Mouse (Mus musculus) liver, embryonic 12.5 days (tissue): ENCODE measurements around the gene Sulf2. TPM values are rescaled to one million over a fixed set of nuclear protein-coding genes. Genes with fewer than 3 reads are reported as not detected.

Source experiments
- ATAC-seq: fragments of 200-750 bp; cut with Nextera tagmentation; 2 replicates; pipeline ENCODE4 v1.8.0; 2017; ENCODE audit warnings: moderate number of reproducible peaks, mild to moderate bottlenecking, moderate library complexity
- H3K27ac ChIP-seq: fragments of 300-500 bp; sonication (generic); 2 replicates; pipeline ENCODE4 v1.5.1; 2016; ENCODE audit warnings: mild to moderate bottlenecking
- H3K27me3 ChIP-seq: fragments of 300-500 bp; sonication (generic); replicated peaks from 2 replicates; pipeline ENCODE4 v1.6.1; 2016; ENCODE audit warnings: mild to moderate bottlenecking, moderate library complexity
- H3K36me3 ChIP-seq: fragments of 300-500 bp; sonication (generic); 2 replicates; pipeline ENCODE4 v1.6.1; 2016; ENCODE audit warnings: mild to moderate bottlenecking, moderate library complexity
- H3K4me1 ChIP-seq: fragments of 300-500 bp; sonication (generic); 2 replicates; pipeline ENCODE4 v1.6.1; 2016
- H3K4me2 ChIP-seq: fragments of 300-500 bp; sonication (generic); 2 replicates; pipeline ENCODE4 v1.6.1; 2016; ENCODE audit warnings: mild to moderate bottlenecking, moderate library complexity
- H3K4me3 ChIP-seq: fragments of 300-500 bp; sonication (generic); 2 replicates; pipeline ENCODE4 v1.5.1; 2016; ENCODE audit warnings: mild to moderate bottlenecking, moderate library complexity
- H3K9ac ChIP-seq: fragments of 300-500 bp; sonication (generic); 2 replicates; pipeline ENCODE4 v1.6.1; 2016; ENCODE audit warnings: mild to moderate bottlenecking, moderate library complexity
- H3K9me3 ChIP-seq: fragments of 300-500 bp; sonication (generic); replicated peaks from 2 replicates; pipeline ENCODE4 v1.6.1; 2016; ENCODE audit warnings: mild to moderate bottlenecking, moderate library complexity
- WGBS: fragments of 180-500 bp; shearing (Covaris S2); methylation state at CpG from one replicate; pipeline ENCODE4 v1.1.7; 2016; ENCODE audit not compliant: insufficient replicate concordance; 5-methylcytosine and 5-hydroxymethylcytosine counted together
- polyA plus RNA-seq: library from polyadenylated mRNA; unstranded; fragments of >200 nt; fragmentation: Nextera tagmentation; extraction: Ambion mirVana; gene quantifications from 2 replicates; pipeline ENCODE4 v1.2.1, GENCODE M21; 2016

Sulf2 gene
- polyA plus RNA-seq, 1 experiment from 2014 or later = 7.5 TPM

DNA sequence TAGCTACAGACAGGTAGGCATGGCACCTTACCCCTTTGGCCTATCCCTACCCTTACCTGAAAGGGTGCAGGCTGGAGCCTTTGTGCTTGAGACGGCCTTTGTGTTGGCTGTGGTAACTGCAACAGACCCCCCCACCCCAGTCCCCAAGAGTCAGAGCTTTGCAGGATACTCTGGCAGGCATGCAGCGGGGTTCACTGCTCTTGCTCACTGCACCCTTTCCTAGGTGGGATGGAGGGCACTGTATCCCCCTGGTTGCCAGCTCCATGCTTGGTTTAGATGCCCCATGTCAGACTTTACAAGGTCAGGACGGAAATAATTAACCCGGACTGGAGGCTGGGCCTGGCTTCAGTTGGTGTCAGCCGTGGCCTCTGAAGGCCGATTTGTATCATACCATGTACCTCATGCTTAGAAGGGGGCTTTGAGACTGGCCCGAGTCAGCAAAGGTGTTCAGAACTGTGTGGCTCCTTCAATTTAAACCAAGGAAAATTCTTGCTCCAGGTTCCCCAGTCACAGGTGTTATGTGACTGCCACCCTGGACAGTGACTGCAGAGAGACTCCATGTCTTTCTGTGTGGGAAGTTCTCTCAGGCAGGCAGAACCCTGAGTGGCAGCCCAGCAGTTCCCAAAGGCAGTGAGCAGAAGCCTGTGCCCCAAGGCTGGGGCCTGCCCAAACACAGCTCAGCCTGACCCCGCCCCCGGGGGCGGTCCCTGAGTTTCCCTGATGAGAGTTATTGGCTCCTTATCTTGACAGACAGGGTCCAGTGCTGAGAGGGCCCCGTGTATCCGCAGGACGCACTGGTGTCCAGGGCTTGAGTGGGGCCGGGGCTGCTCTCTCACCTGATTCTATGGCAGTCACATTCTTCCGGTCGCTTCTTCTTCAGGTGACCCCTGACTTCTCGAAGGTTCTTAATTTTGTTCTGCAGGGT lies 75.2 kb downstream of the Sulf2 start:
- no peaks in the 10 kb centered on the region for H3K9me3 ChIP-seq
- no peak overlapping the region for H3K9ac ChIP-seq
- ATAC-seq = peak; percentile 72
- 37% methylated on average over 17 of the region's 17 CpGs for WGBS
- 0 out of 2 replicates have a peak overlapping the region, but pooled peaks have one; percentile 23 for H3K4me3 ChIP-seq
- peaks cover 23% of the 10 kb centered on the region for H3K4me1 ChIP-seq
- H3K27me3 ChIP-seq = no peaks in the 10 kb centered on the region
- no peaks in the 10 kb centered on the region for H3K36me3 ChIP-seq
- peak overlapping the region; percentile 49 for H3K4me2 ChIP-seq
- no peak overlapping the region for H3K27ac ChIP-seq

- Histone ChIP-seq H3K27me3 (no peaks in the 10 kb centered on the region), H3K27ac (no peak overlapping the region), H3K4me2 (no peak overlapping the region), H3K9ac (no peak overlapping the region), H3K36me3 (no peaks in the 10 kb centered on the region), H3K4me3 (no peak overlapping the region), H3K4me1 (peaks cover 23% of the 10 kb centered on the region), H3K9me3 (no peaks in the 10 kb centered on the region)
- ATAC-seq = no peak
- 81% methylated on average over 14 of the region's 14 CpGs for WGBS
These were observed 76.2 kb downstream of the Sulf2 start for GRCm38 (mm10) chr2:166079231-166079630.

DNA sequence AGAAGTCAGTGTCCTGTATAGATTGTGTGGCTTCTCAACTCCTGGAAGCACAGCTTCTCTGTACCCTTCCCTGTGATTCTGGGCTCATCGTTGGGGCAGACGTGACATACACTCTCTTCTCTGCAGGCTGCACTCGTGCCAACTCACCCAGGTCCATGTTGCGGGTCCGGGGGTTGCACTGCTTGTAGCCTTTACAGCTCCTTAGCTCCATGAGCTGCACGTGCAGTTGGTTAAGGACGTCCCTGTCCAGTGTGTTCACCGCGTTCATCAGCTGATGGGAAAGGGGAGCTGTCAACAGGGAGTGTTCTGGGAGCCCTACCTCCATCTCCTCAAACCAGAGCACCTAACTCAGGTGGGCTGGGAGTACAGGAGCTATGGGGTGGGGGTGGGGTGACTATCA lies 78.1 kb downstream of the Sulf2 start:
- 65% methylated on average over 9 of the region's 9 CpGs for WGBS
- Histone ChIP-seq H3K4me3 (no peak overlapping the region), H3K4me2 (no peak overlapping the region), H3K4me1 (peaks cover 23% of the 10 kb centered on the region), H3K27me3 (no peaks in the 10 kb centered on the region), H3K9me3 (no peaks in the 10 kb centered on the region), H3K27ac (no peak overlapping the region), H3K36me3 (peaks cover 3% of the 10 kb centered on the region; the same call in 1 of the 2 replicates), H3K9ac (no peak overlapping the region)
- no peak for ATAC-seq

GRCm38 (mm10) chr2:166074322-166074721 lies 81.1 kb downstream of the Sulf2 start:
- H3K9ac ChIP-seq = no peak overlapping the region
- H3K27ac ChIP-seq = no peak overlapping the region
- H3K27me3 ChIP-seq = no peaks in the 10 kb centered on the region
- H3K4me2 ChIP-seq = no peak overlapping the region
- WGBS = 56% methylated on average over 6 of the region's 6 CpGs
- no peak for ATAC-seq
- H3K4me1 ChIP-seq = peaks cover under 1% of the 10 kb centered on the region; the same call in 1 of the 2 replicates
- peaks cover 28% of the 10 kb centered on the region for H3K36me3 ChIP-seq
- no peaks in the 10 kb centered on the region for H3K9me3 ChIP-seq
- H3K4me3 ChIP-seq = no peak overlapping the region

- no peak for ATAC-seq
- no peak overlapping the region for H3K9ac ChIP-seq
- 75% methylated on average over 10 of the region's 10 CpGs for WGBS
- H3K4me1 ChIP-seq = no peaks in the 10 kb centered on the region
- H3K36me3 ChIP-seq = peaks cover 40% of the 10 kb centered on the region
- no peak overlapping the region for H3K4me3 ChIP-seq
- no peak overlapping the region for H3K27ac ChIP-seq
- no peaks in the 10 kb centered on the region for H3K9me3 ChIP-seq
- H3K4me2 ChIP-seq = no peak overlapping the region
- no peaks in the 10 kb centered on the region for H3K27me3 ChIP-seq
These were observed 82.4 kb downstream of the Sulf2 start for GRCm38 (mm10) chr2:166073082-166073481.

- no peaks in the 10 kb centered on the region for H3K27me3 ChIP-seq
- 74% methylated on average over 9 of the region's 9 CpGs for WGBS
- H3K4me1 ChIP-seq = no peaks in the 10 kb centered on the region
- H3K9ac ChIP-seq = no peak overlapping the region
- H3K4me3 ChIP-seq = no peak overlapping the region
- H3K36me3 ChIP-seq = peaks cover 51% of the 10 kb centered on the region
- no peak overlapping the region for H3K4me2 ChIP-seq
- H3K27ac ChIP-seq = no peak overlapping the region
- H3K9me3 ChIP-seq = no peaks in the 10 kb centered on the region
- ATAC-seq = no peak
These were observed 83.6 kb downstream of the Sulf2 start for GRCm38 (mm10) chr2:166071889-166072288.

- H3K4me1 ChIP-seq = no peaks in the 10 kb centered on the region
- H3K36me3 ChIP-seq = peaks cover 55% of the 10 kb centered on the region
- H3K4me3 ChIP-seq = no peak overlapping the region
- H3K4me2 ChIP-seq = no peak overlapping the region
- H3K9me3 ChIP-seq = no peaks in the 10 kb centered on the region
- H3K9ac ChIP-seq = no peak overlapping the region
- WGBS = 81% methylated on average over 5 of the region's 5 CpGs
- H3K27ac ChIP-seq = no peak overlapping the region
- no peak for ATAC-seq
- H3K27me3 ChIP-seq = no peaks in the 10 kb centered on the region
These were observed 84.0 kb downstream of the Sulf2 start for GRCm38 (mm10) chr2:166071481-166071880.

GRCm38 (mm10) chr2:166069738-166070137 lies 85.7 kb downstream of the Sulf2 start:
- Histone ChIP-seq H3K4me1 (no peaks in the 10 kb centered on the region), H3K27ac (no peak overlapping the region), H3K9ac (no peak overlapping the region), H3K27me3 (no peaks in the 10 kb centered on the region), H3K4me2 (no peak overlapping the region), H3K9me3 (no peaks in the 10 kb centered on the region), H3K4me3 (no peak overlapping the region), H3K36me3 (peaks cover 66% of the 10 kb centered on the region)
- no peak for ATAC-seq
- WGBS = 88% methylated on average over 7 of the region's 7 CpGs

DNA sequence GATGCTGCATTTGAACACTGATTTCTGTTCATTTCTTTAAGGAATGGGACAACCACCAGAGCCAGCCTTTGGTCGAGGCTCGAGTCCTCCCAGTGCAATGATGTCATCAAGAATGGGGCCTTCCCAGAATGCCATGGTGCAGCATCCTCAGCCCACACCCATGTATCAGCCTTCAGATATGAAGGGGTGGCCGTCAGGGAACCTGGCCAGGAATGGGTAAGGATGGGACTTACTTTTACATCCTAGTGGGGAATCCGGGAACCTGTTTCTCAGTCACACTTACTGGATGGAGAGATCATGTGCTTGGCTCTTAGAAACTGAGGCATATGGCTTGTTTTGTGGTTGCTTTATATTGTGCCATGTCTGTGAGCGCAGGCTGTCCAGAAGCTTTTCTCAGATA lies 86.3 kb downstream of the Sulf2 start:
- Histone ChIP-seq H3K9ac (no peak overlapping the region), H3K4me2 (no peak overlapping the region), H3K27ac (no peak overlapping the region), H3K9me3 (no peaks in the 10 kb centered on the region), H3K4me3 (no peak overlapping the region), H3K4me1 (no peaks in the 10 kb centered on the region), H3K36me3 (peaks cover 66% of the 10 kb centered on the region), H3K27me3 (no peaks in the 10 kb centered on the region)
- WGBS = 76% methylated on average over 5 of the region's 5 CpGs
- ATAC-seq = no peak

DNA sequence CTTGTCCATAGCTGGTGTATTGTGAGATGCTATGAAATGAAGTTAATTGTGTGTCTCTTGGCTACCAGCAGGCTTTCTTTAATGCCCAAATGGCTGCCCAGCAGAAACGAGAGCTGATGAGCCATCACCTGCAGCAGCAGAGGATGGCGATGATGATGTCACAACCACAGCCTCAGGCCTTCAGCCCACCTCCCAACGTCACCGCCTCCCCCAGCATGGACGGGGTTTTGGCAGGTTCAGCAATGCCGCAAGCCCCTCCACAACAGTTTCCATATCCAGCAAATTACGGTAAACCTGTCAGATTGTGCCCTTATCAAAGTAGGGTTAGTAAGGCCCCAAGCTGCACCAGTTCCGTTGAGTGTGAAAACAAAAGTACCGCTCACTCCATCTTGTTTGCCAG lies 87.2 kb downstream of the Sulf2 start:
- Histone ChIP-seq H3K4me2 (no peak overlapping the region), H3K4me3 (no peak overlapping the region), H3K27me3 (no peaks in the 10 kb centered on the region), H3K9me3 (no peaks in the 10 kb centered on the region), H3K4me1 (no peaks in the 10 kb centered on the region), H3K27ac (no peak overlapping the region), H3K36me3 (peaks cover 70% of the 10 kb centered on the region), H3K9ac (no peak overlapping the region)
- 86% methylated on average over 9 of the region's 9 CpGs for WGBS
- no peak for ATAC-seq

- ATAC-seq = no peak
- WGBS = 68% methylated on average over 4 of the region's 4 CpGs
- no peaks in the 10 kb centered on the region for H3K9me3 ChIP-seq
- peaks cover 78% of the 10 kb centered on the region for H3K36me3 ChIP-seq
- no peak overlapping the region for H3K4me3 ChIP-seq
- H3K27me3 ChIP-seq = no peaks in the 10 kb centered on the region
- H3K4me2 ChIP-seq = no peak overlapping the region
- H3K9ac ChIP-seq = no peak overlapping the region
- no peak overlapping the region for H3K27ac ChIP-seq
- H3K4me1 ChIP-seq = no peaks in the 10 kb centered on the region
These were observed 89.0 kb downstream of the Sulf2 start for GRCm38 (mm10) chr2:166066434-166066833.

DNA sequence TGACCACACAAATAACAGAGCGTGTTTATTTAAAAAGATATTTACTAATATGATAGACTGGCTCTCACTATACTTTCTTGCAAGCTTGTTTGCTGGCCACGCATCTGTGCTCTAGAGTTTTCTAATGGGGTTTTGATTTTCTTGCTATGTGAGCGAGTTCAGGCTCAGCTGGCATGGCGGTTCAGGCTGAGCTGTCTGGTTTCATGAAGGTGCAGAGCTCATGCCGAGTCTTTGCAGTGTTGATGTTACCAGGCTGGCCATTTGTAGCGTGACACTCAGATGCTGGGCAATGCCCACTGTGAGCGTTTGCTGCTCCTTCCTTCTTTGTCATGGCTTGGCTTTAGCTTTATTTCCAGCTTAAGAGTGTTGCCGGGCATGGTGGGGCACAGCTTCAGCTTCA lies 93.0 kb downstream of the Sulf2 start:
- Histone ChIP-seq H3K27ac (no peak overlapping the region), H3K9me3 (no peaks in the 10 kb centered on the region), H3K27me3 (no peaks in the 10 kb centered on the region), H3K36me3 (peaks cover 78% of the 10 kb centered on the region), H3K4me3 (no peak overlapping the region), H3K4me1 (no peaks in the 10 kb centered on the region), H3K9ac (no peak overlapping the region), H3K4me2 (no peak overlapping the region)
- 83% methylated on average over 8 of the region's 8 CpGs for WGBS
- ATAC-seq = no peak
